Mouse (Mus musculus): Measurements from ENCODE around the gene Cog3.
"Not testable (repeated sequence)": the region's sequence is repeated elsewhere in the genome, so short reads cannot be mapped to it uniquely, and the experiment has no call there.

The Cog3 gene

GRCm38 (mm10) chr14:75753991-75754817 is at the start of gene Cog3:
Cog3 (minus strand) TSS chr14:75754517.
- DNase-seq (ENCODE audit: low spot score in 2 of 2) = peak; percentile 95 to 97

GRCm38 (mm10) chr14:75797769-75798386 is 43.6 kb upstream of the Cog3 start:
- no peak for DNase-seq (ENCODE audit: low spot score in 2 of 2)

GRCm38 (mm10) chr14:75795918-75796317 is 41.6 kb upstream of the Cog3 start:
- no peak for DNase-seq (ENCODE audit: low spot score in 2 of 2)

- no peak for DNase-seq (ENCODE audit: low spot score in 2 of 2)
Observed at GRCm38 (mm10) chr14:75794726-75795125, 40.4 kb upstream of the Cog3 start.

- no peak for DNase-seq (ENCODE audit: low spot score in 2 of 2)
Observed at GRCm38 (mm10) chr14:75794324-75794723, 40.0 kb upstream of the Cog3 start.

- no peak for DNase-seq (ENCODE audit: low spot score in 2 of 2)
Observed at GRCm38 (mm10) chr14:75793110-75793509, 38.8 kb upstream of the Cog3 start.

GRCm38 (mm10) chr14:75791372-75791771 is 37.1 kb upstream of the Cog3 start:
- no peak for DNase-seq (ENCODE audit: low spot score in 2 of 2)

GRCm38 (mm10) chr14:75790411-75790996 is 36.2 kb upstream of the Cog3 start:
- no peak for DNase-seq (ENCODE audit: low spot score in 2 of 2)

- no peak for DNase-seq (ENCODE audit: low spot score in 2 of 2)
Observed at GRCm38 (mm10) chr14:75789291-75789690, 35.0 kb upstream of the Cog3 start.

- no peak for DNase-seq (ENCODE audit: low spot score in 2 of 2)
Observed at GRCm38 (mm10) chr14:75787794-75788175, 33.5 kb upstream of the Cog3 start.

- peak; percentile 86 to 93 for DNase-seq (ENCODE audit: low spot score in 2 of 2)
Observed at GRCm38 (mm10) chr14:75786868-75787793, 32.8 kb upstream of the Cog3 start, which contains the start of gene Slc25a30. Slc25a30 (minus strand) TSS chr14:75787037.

GRCm38 (mm10) chr14:75786424-75786867 is 32.1 kb upstream of the Cog3 start:
- DNase-seq (ENCODE audit: low spot score in 2 of 2) = no peak

GRCm38 (mm10) chr14:75779913-75780312 is 25.6 kb upstream of the Cog3 start:
- DNase-seq (ENCODE audit: low spot score in 2 of 2) = no peak

GRCm38 (mm10) chr14:75776637-75777036 is 22.3 kb upstream of the Cog3 start:
- DNase-seq (ENCODE audit: low spot score in 2 of 2) = no peak

- DNase-seq (ENCODE audit: low spot score in 2 of 2) = no peak
Observed at GRCm38 (mm10) chr14:75773431-75773830, 19.1 kb upstream of the Cog3 start.

- not testable (repeated sequence) for DNase-seq (ENCODE audit: low spot score in 2 of 2)
Observed at GRCm38 (mm10) chr14:75772407-75772806, 18.1 kb upstream of the Cog3 start.

GRCm38 (mm10) chr14:75771101-75771501 is 16.8 kb upstream of the Cog3 start:
- no peak for DNase-seq (ENCODE audit: low spot score in 2 of 2)

- no peak for DNase-seq (ENCODE audit: low spot score in 2 of 2)
Observed at GRCm38 (mm10) chr14:75769334-75769733, 15.0 kb upstream of the Cog3 start.

GRCm38 (mm10) chr14:75768275-75768608 is 13.9 kb upstream of the Cog3 start:
- no peak for DNase-seq (ENCODE audit: low spot score in 2 of 2)

- DNase-seq (ENCODE audit: low spot score in 2 of 2) = peak; percentile 35 to 72
Observed at GRCm38 (mm10) chr14:75767492-75768274, 13.4 kb upstream of the Cog3 start.
